Mouse (Mus musculus): ENCODE measurements around the gene Gdf9. TPM values are rescaled to one million over a fixed set of nuclear protein-coding genes. Genes with fewer than 3 reads are reported as not detected.

Gene Gdf9
- polyA plus RNA-seq, 1 experiment from 2014 or later: 0.84 TPM

- ATAC-seq (no peak), DNase-seq (ENCODE audit: low spot score) (no peak)
- Histone ChIP-seq H3K36me3 (ENCODE audit: insufficient read depth, low read length) (no peaks in the 10 kb centered on the region), H3K27me3 (replicated peaks; ENCODE audit: insufficient read depth, low read length) (no peaks in the 10 kb centered on the region), H3K4me3 (ENCODE audit: low read depth, low read length) (no peak overlapping the region), H3K9ac (replicated peaks; ENCODE audit: low read depth) (no peak overlapping the region), H3K4me1 (ENCODE audit: insufficient read depth, low read depth, low read length) (0 out of 2 replicates have a peak, but pooled peaks cover 4% of the 10 kb centered on the region), H3K9me3 (ENCODE audit: low read length) (no peaks in the 10 kb centered on the region), H3K4me2 (replicated peaks; ENCODE audit: low read depth, low read length) (no peak overlapping the region), H3K27ac (ENCODE audit: low read length) (no peak overlapping the region)
- no peak for TF ChIP-seq EP300 (IDR thresholded peaks at IDR 0.05)
- no peak for TF ChIP-seq CTCF (IDR thresholded peaks at IDR 0.05)
- 77% methylated on average over 8 of the region's 8 CpGs for WGBS
Measured at GRCm38 (mm10) chr11:53435504-53435903, 4.7 kb downstream of the Gdf9 start.

- DNase-seq (ENCODE audit: low spot score): no peak
- WGBS: 70% methylated on average over 6 of the region's 6 CpGs
Measured at GRCm38 (mm10) chr11:53436338-53436737, 5.5 kb downstream of the Gdf9 start.

DNA sequence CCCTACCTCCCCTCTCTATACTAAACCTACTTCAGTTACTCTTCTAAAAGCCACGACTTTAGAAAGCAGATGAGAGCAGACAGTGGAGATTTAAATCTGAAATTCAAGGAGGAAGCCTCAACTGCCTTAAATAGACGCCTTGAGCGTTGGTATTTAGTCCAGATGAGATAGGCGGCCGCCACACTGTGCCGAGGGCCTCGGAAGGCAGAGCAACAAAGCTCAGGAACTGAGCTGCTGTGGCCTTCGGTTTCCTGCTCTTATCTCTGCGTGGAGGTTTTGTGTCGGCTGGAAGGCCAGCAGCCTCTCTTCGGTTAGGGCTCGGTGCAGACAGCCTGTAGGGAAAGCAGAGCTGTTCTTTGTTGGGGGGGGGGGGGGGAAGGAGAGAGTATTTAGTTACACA is 11.1 kb downstream of the Gdf9 start:
- Histone ChIP-seq H3K4me3 (ENCODE audit: low read depth, low read length) (no peak overlapping the region), H3K4me1 (ENCODE audit: insufficient read depth, low read depth, low read length) (no peaks in the 10 kb centered on the region), H3K9ac (replicated peaks; ENCODE audit: low read depth) (no peak overlapping the region), H3K9me3 (ENCODE audit: low read length) (no peaks in the 10 kb centered on the region), H3K4me2 (replicated peaks; ENCODE audit: low read depth, low read length) (no peak overlapping the region), H3K27me3 (replicated peaks; ENCODE audit: insufficient read depth, low read length) (no peaks in the 10 kb centered on the region), H3K27ac (ENCODE audit: low read length) (no peak overlapping the region), H3K36me3 (ENCODE audit: insufficient read depth, low read length) (no peaks in the 10 kb centered on the region)
- TF ChIP-seq CTCF (IDR thresholded peaks at IDR 0.05) (no peak), EP300 (IDR thresholded peaks at IDR 0.05) (no peak)
- DNase-seq (ENCODE audit: low spot score) (no peak), ATAC-seq (no peak)
- 11% methylated on average over 12 of the region's 12 CpGs for WGBS

More at GRCm38 (mm10) chr11:53436338-53436737, 5.5 kb downstream of the Gdf9 start:
- H3K9ac ChIP-seq (replicated peaks; ENCODE audit: low read depth): no peak overlapping the region
- H3K4me1 ChIP-seq (ENCODE audit: insufficient read depth, low read depth, low read length): 0 out of 2 replicates have a peak, but pooled peaks cover 4% of the 10 kb centered on the region
- no peaks in the 10 kb centered on the region for H3K27me3 ChIP-seq (replicated peaks; ENCODE audit: insufficient read depth, low read length)
- no peaks in the 10 kb centered on the region for H3K36me3 ChIP-seq (ENCODE audit: insufficient read depth, low read length)
- H3K27ac ChIP-seq (ENCODE audit: low read length): no peak overlapping the region
- no peaks in the 10 kb centered on the region for H3K9me3 ChIP-seq (ENCODE audit: low read length)
- no peak for TF ChIP-seq CTCF (IDR thresholded peaks at IDR 0.05)
- no peak for TF ChIP-seq EP300 (IDR thresholded peaks at IDR 0.05)
- no peak overlapping the region for H3K4me3 ChIP-seq (ENCODE audit: low read depth, low read length)
- no peak for ATAC-seq
- no peak overlapping the region for H3K4me2 ChIP-seq (replicated peaks; ENCODE audit: low read depth, low read length)

- DNase-seq (ENCODE audit: low spot score) (no peak), ATAC-seq (0 out of 2 replicates have a peak, but pooled peaks have one; percentile 19)
- 32% methylated on average over 6 of the region's 6 CpGs for WGBS
Measured at GRCm38 (mm10) chr11:53443861-53444260, 13.0 kb downstream of the Gdf9 start.

DNA sequence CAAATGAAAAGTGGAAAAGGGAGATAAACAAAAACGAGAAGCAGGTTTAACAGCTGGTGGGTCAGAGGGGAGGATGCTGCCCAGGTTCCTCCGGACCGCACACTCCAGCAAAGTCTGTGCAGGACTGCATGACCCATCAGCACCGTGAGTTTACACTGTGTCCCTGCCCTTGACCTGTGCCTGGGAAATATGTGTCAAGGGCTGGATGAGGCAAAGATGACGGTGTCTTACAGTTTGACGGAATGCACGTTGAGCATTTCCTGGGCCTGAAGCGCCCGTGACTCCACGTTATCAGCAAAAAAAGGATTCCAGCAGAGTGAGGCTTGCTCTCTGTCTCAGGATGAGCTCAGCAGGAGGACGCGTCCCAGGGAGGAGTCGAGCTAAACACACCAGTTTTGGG is 14.7 kb downstream of the Gdf9 start:
- H3K4me1 ChIP-seq (ENCODE audit: insufficient read depth, low read depth, low read length): 0 out of 2 replicates have a peak, but pooled peaks cover 2% of the 10 kb centered on the region
- ATAC-seq (no peak), DNase-seq (ENCODE audit: low spot score) (no peak)
- TF ChIP-seq CTCF (IDR thresholded peaks at IDR 0.05) (no peak), EP300 (IDR thresholded peaks at IDR 0.05) (no peak)
- no peaks in the 10 kb centered on the region for H3K9me3 ChIP-seq (ENCODE audit: low read length)
- no peaks in the 10 kb centered on the region for H3K36me3 ChIP-seq (ENCODE audit: insufficient read depth, low read length)
- H3K4me3 ChIP-seq (ENCODE audit: low read depth, low read length): no peak overlapping the region
- H3K27me3 ChIP-seq (replicated peaks; ENCODE audit: insufficient read depth, low read length): no peaks in the 10 kb centered on the region
- 53% methylated on average over 13 of the region's 13 CpGs for WGBS
- H3K27ac ChIP-seq (ENCODE audit: low read length): no peak overlapping the region
- no peak overlapping the region for H3K4me2 ChIP-seq (replicated peaks; ENCODE audit: low read depth, low read length)
- no peak overlapping the region for H3K9ac ChIP-seq (replicated peaks; ENCODE audit: low read depth)

More at GRCm38 (mm10) chr11:53443861-53444260, 13.0 kb downstream of the Gdf9 start:
- Histone ChIP-seq H3K36me3 (ENCODE audit: insufficient read depth, low read length) (no peaks in the 10 kb centered on the region), H3K4me1 (ENCODE audit: insufficient read depth, low read depth, low read length) (no peaks in the 10 kb centered on the region), H3K27me3 (replicated peaks; ENCODE audit: insufficient read depth, low read length) (no peaks in the 10 kb centered on the region), H3K9me3 (ENCODE audit: low read length) (no peaks in the 10 kb centered on the region), H3K27ac (ENCODE audit: low read length) (no peak overlapping the region), H3K4me2 (replicated peaks; ENCODE audit: low read depth, low read length) (no peak overlapping the region), H3K4me3 (ENCODE audit: low read depth, low read length) (no peak overlapping the region), H3K9ac (replicated peaks; ENCODE audit: low read depth) (no peak overlapping the region)
- TF ChIP-seq EP300 (IDR thresholded peaks at IDR 0.05) (no peak), CTCF (IDR thresholded peaks at IDR 0.05) (peak; percentile 75)

- Histone ChIP-seq H3K9ac (replicated peaks; ENCODE audit: low read depth) (no peak overlapping the region), H3K27ac (ENCODE audit: low read length) (no peak overlapping the region), H3K27me3 (replicated peaks; ENCODE audit: insufficient read depth, low read length) (no peaks in the 10 kb centered on the region), H3K4me3 (ENCODE audit: low read depth, low read length) (no peak overlapping the region), H3K36me3 (ENCODE audit: insufficient read depth, low read length) (no peaks in the 10 kb centered on the region), H3K9me3 (ENCODE audit: low read length) (no peaks in the 10 kb centered on the region), H3K4me1 (ENCODE audit: insufficient read depth, low read depth, low read length) (0 out of 2 replicates have a peak, but pooled peaks cover 2% of the 10 kb centered on the region), H3K4me2 (replicated peaks; ENCODE audit: low read depth, low read length) (no peak overlapping the region)
- ATAC-seq (no peak), DNase-seq (ENCODE audit: low spot score) (no peak)
- 57% methylated on average over 13 of the region's 13 CpGs for WGBS
- TF ChIP-seq CTCF (IDR thresholded peaks at IDR 0.05) (no peak), EP300 (IDR thresholded peaks at IDR 0.05) (no peak)
Measured at GRCm38 (mm10) chr11:53446183-53446582, 15.4 kb downstream of the Gdf9 start.

GRCm38 (mm10) chr11:53447996-53448395 is 17.2 kb downstream of the Gdf9 start:
- 93% methylated on average over 8 of the region's 8 CpGs for WGBS
- TF ChIP-seq CTCF (IDR thresholded peaks at IDR 0.05) (no peak), EP300 (IDR thresholded peaks at IDR 0.05) (no peak)
- H3K9ac ChIP-seq (replicated peaks; ENCODE audit: low read depth): no peak overlapping the region
- DNase-seq (ENCODE audit: low spot score) (no peak), ATAC-seq (no peak)
- H3K4me1 ChIP-seq (ENCODE audit: insufficient read depth, low read depth, low read length): 0 out of 2 replicates have a peak, but pooled peaks cover 2% of the 10 kb centered on the region
- H3K4me2 ChIP-seq (replicated peaks; ENCODE audit: low read depth, low read length): no peak overlapping the region
- H3K36me3 ChIP-seq (ENCODE audit: insufficient read depth, low read length): no peaks in the 10 kb centered on the region
- H3K27ac ChIP-seq (ENCODE audit: low read length): no peak overlapping the region
- no peak overlapping the region for H3K4me3 ChIP-seq (ENCODE audit: low read depth, low read length)
- no peaks in the 10 kb centered on the region for H3K9me3 ChIP-seq (ENCODE audit: low read length)
- no peaks in the 10 kb centered on the region for H3K27me3 ChIP-seq (replicated peaks; ENCODE audit: insufficient read depth, low read length)

Measured in lung, postnatal 0 days (tissue).